Mouse (Mus musculus) adrenal gland, postnatal 25 days (tissue): ENCODE results near the gene Cbl. TPM values are rescaled to one million over a fixed set of nuclear protein-coding genes. Genes with fewer than 3 reads are reported as not detected.
"Not testable (repeated sequence)": the region's sequence is repeated elsewhere in the genome, so short reads cannot be mapped to it uniquely, and the experiment has no call there.

Source experiments
- DNase-seq: peaks from one replicate; pipeline ENCODE4 v3.0.0; 2021; ENCODE audit warnings: mixed read lengths
- total RNA-seq: library from RNA; stranded (reverse); gene quantifications from 2 replicates; pipeline ENCODE4 v1.2.3, GENCODE M21; 2021

Cbl gene
- total RNA-seq, 1 experiment from 2014 or later: 36.2 TPM

- DNase-seq: peak; percentile 75
These were observed 103.8 kb downstream of the Cbl start for GRCm38 (mm10) chr9:44130034-44130433.

- no peak for DNase-seq
These were observed 104.2 kb downstream of the Cbl start for GRCm38 (mm10) chr9:44129633-44130032.

DNA sequence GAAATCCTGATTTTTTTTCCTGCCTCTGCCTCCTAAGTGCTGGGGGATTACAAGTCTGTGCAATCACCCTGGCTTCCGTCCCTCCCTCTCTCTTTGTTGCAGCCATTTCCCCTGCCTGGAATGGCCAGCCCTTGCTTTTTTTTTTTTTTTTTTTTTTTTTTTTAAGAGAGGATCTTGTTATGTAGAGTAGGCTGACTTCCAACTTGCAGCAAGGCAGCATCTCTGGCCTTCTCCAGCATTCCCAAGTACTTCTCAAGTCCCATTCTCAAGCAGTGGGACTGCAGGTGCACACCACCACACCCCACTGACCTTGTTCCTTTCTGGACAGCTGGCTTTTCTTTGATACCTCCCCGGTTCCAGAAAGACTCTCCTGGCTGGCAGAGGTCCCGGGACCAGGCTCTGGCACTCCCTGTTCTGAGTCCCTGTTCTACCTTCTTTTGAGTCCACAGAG is 106.5 kb downstream of the Cbl start:
- DNase-seq: no peak

DNA sequence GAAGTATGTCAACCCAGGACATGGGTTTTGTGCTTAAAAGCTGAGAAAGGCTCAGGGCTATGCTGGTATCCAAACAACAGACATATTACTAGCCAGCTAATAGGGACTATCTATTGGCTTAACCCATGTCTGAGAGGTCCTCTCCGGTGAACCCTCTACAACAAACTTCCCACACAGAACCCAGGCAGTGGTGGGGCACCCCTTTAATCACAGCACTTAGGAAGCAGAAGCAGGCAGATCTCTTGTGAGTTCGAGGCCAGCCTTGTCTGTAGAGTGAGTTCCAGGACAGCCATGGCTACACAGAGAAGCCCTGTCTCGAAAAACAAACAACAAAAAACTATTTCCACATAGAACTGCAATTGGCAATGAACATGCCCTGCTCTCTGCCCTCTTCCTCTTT is 107.1 kb downstream of the Cbl start:
- no peak for DNase-seq

DNA sequence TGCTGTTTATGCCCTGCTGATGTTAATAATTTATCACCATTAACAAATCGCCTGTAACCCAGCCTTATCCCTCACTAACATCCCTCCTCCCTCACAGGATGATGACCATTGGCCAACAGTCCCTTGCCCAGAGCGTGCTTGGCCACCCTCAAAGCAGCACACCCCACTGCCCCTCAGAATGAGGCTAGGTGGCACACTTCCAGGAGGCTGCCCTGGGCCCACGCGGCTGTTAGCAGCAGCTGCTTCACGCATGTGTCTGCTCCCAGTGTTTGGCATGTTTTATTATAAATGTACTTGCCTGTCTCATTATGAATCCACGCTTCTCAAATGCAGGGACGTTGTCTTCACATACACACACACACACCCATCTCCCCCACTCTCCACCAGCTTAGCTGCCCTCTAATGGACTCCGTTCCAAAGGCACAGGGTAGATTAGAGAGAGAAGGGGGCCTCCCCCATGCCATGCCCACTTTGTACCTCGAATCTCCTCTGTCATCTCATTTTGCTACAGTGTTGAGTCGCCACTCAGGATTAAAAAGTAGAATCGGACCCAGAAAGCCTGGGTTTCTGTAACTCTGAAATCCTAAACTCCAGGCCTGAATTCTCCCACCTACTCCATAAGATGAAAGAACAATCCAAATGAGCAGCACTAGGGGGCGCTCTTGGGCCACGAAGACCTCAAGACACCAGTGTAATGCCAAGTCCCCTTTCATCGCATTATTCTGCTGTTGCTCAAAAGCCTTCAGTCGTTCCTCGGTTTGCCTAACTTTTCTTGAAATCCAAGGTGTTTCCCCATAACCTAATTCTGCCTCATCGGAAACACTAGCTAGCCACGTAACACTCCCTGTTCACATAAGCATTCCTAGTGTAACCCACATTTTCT is 108.1 kb downstream of the Cbl start:
- peak; percentile 83 for DNase-seq

DNA sequence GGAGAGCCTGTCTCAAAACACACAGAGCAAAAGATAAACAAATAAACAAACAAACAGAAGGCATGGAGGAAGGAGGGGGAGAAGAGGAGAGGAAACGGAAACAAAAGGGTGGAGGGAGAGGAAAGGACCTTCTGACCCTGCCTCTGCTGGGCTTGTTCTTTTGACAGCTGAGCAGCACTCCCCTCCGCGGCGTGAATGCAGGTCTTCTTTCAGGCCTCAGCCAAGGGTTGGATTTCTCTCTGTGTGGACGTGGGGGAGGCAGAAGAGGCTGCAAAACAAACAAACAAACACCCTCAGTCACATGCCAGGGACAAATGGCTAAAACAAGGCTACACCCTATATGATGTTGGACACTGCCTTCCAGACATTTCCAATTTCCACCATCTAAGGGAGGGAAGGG is 108.8 kb downstream of the Cbl start:
- no peak for DNase-seq

DNA sequence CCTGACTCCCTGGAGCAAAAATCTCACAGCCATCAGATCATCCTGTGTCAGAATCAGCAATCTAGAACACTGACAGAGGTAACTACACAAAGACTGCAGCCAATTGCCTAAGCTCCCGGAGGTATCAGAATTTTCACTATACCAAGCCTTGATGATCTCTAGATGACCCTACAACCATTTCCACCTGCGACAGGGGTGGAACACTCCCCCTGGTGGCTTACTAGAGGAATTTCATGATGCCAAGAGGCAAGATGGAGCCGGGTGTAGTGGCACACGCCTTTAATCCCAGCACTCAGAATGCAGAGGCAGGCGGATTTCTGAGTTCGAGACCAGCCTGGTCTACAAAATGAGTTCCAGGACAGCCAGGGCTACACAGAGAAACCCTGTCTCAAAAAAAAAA is 109.5 kb downstream of the Cbl start:
- DNase-seq: no peak

- DNase-seq: no peak
These were observed 113.8 kb downstream of the Cbl start for GRCm38 (mm10) chr9:44119948-44120465.

DNA sequence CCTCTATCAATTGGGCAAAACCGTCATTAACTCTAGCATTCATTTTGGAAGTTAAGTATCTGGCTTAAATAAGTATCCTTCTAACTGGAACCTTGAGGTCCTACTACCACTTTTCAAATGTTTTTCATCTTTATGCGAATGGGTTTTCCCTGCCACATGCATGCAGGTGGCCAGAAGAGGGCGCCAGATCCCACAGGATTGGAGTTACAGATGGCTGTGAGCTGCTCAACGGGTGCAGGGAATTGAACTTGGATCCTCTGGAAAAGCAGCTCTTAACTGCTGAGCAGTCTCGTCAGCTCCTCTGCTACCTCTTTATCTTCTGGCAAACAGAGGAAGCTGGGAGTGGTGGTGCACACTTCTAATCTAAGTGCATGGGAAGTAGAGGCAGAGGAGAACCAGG is 114.8 kb downstream of the Cbl start:
- DNase-seq: peak; percentile 66

GRCm38 (mm10) chr9:44116182-44116581 is 117.7 kb downstream of the Cbl start:
- DNase-seq: no peak

DNA sequence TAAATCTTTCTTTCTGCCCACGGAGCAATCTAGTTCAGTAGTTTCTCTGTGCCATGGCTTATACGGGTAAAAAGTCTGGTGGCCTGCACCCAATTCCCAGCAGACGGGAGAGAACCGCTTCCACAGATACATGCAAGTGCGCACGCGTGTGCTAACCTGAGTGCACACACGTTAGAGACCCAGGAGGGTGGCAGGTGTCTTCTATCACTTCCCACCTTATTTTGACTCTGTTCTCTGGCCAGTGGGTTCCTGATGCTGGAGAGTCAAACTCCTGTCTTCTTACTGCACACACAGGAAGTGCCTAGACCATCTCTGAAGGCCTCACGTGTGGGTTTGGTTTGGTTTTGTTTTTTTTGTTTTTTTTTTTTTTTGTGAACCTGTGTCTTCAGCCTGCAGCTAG is 118.2 kb downstream of the Cbl start:
- no peak for DNase-seq

DNA sequence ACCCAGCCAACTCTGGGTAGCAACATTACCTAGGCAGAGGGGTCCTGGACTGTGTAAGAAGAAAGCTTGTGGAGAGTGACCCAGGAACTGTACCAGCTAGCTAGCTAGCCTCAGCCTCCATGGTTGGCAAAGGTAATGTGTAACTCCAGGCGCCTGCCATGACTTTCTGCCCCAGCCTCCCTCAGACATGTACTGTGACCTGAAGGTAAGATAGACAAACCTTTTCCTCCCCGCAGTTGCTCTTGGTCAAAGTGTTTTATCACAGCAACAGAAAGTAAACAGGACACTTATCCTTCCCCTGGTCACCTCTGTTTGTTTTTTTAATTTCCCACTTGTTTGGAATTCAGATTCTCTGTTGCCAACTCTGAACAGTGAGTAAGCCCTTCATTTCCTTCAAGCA is 119.4 kb downstream of the Cbl start:
- DNase-seq: no peak

- DNase-seq: peak; percentile 93
These were observed 120.6 kb downstream of the Cbl start, which contains the start of the genes Gm49380 and Rnf26 for GRCm38 (mm10) chr9:44113105-44113789. TSS of gene Gm49380 (minus strand) at chr9:44113500. TSS of gene Rnf26 (minus strand) at chr9:44113517.

DNA sequence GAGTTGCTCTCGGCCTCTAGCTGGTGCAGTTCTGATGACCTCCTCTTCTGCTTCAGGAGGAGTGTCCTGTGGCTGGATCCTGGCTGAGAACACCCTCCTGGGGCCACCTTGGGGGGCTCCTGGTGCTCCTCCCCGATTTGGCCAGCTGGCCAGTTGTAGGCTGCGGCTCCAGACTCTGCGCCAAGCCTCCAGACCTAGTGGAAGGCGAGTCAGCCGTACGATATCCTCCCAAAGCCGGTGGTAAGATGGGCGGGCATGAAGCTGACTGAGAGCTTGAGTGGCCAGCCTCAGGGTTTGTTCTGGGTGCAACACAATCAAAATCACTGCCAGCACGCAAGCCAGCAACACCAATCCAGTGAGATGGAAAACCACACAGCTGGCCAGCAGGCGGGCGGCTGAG is 121.9 kb downstream of the Cbl start:
- not testable (repeated sequence) for DNase-seq

GRCm38 (mm10) chr9:44109360-44110095 is 124.3 kb downstream of the Cbl start:
- peak; percentile 73 for DNase-seq

GRCm38 (mm10) chr9:44108269-44109055 is 125.4 kb downstream of the Cbl start:
- DNase-seq: no peak

GRCm38 (mm10) chr9:44107557-44108179 is 126.2 kb downstream of the Cbl start:
- peak; percentile 66 for DNase-seq

DNA sequence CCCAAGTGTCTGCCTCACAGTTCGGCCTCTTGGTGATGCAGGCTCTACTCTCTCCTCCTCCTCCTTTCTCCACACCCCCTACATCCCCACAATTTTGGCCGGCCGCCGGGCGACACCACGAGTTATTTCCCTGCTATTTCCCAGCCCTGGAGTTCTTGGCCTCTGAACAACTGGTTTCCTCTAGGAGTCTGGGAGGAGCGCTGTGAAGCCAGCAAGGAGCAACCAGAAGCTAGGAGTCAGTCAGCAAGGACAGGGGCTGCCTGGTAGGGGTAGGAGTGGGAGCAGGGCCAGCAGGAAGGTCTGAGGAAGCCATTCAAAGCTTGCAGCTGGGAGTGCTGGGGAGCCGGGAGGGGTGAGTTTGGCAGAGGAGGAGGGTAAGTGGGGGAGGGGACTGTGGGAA is 126.7 kb downstream of the Cbl start, which contains the start of gene C1qtnf5:
Gene C1qtnf5, plus strand, starts transcription at position 136 of the 400 bp plus-strand sequence.
- peak; percentile 77 for DNase-seq

- no peak for DNase-seq
These were observed 127.3 kb downstream of the Cbl start for GRCm38 (mm10) chr9:44106596-44106995.

- DNase-seq: no peak
These were observed 127.7 kb downstream of the Cbl start for GRCm38 (mm10) chr9:44106182-44106581.

- no peak for DNase-seq
These were observed 128.1 kb downstream of the Cbl start for GRCm38 (mm10) chr9:44105781-44106180.
